Mouse (Mus musculus): ENCODE data around the gene Gm20532. TPM values are rescaled to one million over a fixed set of nuclear protein-coding genes. Genes with fewer than 3 reads are reported as not detected.

The Gm20532 gene
- total RNA-seq, 2 experiments from 2014 or later = not detected

DNA sequence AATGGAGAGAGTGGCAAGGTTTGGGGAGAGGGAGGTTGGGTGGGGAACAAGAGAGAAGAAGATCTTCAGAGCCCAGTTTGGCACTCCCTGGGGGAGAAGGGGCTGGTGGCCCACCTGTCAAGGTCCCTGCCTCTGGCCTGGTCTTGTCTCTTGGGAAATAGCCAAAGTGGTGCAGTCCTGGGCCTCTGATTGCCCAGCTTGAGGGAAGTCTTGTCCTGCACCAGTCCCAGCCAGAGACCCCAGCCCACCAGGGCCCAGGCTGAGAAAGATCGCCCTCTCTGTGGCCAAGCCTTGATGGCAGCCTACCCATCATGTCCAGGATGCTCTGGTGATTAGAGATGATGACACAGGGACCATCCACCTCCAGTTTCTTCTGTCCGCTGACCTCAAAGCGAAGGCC is 10.5 kb downstream of the Gm20532 start:
- no peak for DNase-seq

DNA sequence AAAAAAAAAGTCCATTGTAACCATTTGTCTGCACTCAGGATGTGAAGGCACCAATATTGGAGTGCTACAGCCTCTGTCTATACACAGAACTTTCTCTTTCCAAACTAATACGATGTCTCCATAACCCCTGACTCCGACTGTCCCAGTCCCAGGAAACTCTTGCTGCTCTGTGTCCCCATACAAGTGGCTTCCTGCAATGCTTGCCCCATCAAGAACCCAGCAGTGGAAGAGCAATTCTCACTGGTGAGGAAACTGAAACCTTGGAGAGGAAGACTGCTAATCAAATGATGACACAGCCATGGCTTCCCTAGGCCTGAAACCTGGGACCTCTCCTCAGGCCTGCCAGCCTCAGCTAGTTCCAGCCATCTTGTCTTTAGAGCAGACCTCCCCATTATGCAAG is 11.4 kb downstream of the Gm20532 start:
- no peak for DNase-seq

DNA sequence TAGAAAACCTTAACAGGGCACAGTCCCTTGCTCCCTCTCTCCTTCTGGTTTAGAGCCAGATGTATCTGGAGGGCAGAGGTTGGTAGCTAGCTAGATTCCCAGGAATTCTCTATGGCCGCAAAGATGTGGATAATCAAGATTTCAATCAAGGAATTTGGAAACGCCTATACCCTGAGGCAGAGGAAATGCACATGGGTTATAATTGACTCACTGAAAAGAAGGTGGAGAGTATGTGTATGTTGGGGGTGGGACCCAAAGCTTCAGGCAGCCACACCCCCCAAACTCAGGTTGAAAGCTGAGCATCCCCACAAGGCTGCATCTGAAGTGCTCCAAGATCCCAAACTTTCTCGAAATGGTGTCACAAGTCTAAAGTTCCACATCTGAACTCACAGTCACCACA is 12.0 kb downstream of the Gm20532 start:
- no peak for DNase-seq

DNA sequence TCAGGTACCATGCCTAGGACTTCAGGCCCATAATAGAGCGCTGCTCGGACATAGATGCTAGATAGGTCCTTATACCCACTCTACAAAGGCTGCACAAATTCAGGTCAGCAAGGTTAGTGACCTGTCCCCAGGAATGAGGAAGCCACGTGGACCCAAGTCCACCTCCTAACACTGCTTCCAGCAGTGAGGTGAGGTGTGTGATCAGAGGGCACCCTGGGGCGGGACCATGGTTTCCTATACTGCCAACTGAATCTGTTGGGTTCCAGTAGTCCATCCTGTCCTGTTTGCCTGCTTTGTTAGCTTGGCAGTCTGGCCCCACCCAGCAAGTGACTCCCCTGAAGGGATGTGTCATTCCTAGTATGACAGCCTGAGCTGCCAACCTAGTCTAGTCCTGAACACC is 13.5 kb downstream of the Gm20532 start:
- DNase-seq = no peak

DNA sequence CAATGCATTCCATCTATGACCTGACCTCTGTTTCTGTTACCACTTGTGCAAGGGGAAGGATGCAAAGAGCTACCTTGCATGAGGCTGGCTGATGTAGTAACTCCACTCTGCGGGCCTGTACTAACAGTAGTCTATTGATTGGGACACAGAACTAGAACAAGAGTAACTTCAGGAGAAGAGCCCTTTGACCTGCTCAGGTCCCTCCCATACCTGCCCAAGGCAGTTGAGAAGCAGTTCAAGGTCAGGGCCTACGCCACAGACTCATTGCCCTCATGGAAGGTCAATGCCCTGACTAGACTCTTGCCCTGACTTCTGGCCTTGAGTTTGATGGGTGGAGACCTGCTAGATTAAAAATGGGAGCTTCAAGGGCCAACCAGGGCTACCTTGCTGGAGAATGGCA is 14.2 kb downstream of the Gm20532 start:
- DNase-seq = no peak

DNA sequence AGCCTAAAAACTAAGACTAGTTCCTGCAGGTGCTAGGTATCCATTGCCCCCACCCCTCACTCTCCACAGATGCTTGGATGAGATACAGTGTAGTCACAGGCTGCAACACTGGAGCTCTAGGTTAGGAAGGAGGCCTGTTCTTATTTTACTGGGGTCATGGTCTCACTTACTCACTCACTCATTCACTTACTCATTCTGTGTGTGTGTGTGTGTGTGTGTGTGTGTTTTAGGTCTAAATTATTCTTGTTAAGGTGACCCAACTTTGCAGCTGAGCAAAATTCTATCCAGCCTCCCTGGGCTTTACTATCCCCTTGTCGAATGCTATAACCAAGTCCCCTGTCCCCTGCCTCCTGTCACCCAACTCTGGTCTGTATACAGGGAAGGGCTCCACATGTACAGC is 15.2 kb downstream of the Gm20532 start:
- DNase-seq = no peak

DNA sequence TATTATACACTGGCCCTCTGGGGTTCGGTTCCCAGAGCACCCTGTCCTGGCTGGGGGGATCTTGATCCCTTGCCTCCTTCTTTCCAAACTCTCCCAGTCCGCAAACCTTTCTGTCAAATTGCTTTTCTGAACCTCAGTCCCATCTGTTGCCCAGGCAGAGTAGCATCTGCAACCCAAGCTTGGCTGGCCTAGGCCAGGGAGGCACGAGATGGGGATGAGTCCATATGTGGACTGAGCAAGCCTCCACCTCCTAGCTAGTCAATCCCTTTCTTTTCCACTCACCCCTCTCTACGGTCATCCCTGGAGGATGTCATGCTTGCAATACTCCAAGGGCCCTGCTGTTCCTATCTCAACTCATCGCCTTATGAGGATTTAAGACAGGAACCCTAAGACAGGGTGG is 16.2 kb downstream of the Gm20532 start:
- DNase-seq = peak; percentile 20

DNA sequence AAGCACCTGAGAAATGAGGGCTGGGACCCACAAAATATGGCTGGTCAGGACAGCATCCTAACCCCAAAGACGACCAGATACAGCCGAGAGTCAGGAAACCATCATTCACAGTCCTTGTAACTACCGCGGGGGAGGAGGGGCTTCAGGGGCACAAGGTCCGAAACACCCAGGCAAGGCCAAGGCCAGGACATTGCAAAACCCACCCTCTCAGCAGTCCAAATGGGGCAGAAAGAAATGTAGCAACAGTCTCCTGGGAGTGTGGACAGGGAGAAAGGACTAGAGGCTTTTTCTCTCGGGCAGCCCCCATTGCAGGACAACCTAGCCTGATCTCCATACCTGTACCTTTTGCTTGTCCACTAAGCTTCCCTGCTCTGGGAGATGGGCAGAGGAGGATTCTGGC is 16.7 kb downstream of the Gm20532 start:
- DNase-seq = peak; percentile 82

DNA sequence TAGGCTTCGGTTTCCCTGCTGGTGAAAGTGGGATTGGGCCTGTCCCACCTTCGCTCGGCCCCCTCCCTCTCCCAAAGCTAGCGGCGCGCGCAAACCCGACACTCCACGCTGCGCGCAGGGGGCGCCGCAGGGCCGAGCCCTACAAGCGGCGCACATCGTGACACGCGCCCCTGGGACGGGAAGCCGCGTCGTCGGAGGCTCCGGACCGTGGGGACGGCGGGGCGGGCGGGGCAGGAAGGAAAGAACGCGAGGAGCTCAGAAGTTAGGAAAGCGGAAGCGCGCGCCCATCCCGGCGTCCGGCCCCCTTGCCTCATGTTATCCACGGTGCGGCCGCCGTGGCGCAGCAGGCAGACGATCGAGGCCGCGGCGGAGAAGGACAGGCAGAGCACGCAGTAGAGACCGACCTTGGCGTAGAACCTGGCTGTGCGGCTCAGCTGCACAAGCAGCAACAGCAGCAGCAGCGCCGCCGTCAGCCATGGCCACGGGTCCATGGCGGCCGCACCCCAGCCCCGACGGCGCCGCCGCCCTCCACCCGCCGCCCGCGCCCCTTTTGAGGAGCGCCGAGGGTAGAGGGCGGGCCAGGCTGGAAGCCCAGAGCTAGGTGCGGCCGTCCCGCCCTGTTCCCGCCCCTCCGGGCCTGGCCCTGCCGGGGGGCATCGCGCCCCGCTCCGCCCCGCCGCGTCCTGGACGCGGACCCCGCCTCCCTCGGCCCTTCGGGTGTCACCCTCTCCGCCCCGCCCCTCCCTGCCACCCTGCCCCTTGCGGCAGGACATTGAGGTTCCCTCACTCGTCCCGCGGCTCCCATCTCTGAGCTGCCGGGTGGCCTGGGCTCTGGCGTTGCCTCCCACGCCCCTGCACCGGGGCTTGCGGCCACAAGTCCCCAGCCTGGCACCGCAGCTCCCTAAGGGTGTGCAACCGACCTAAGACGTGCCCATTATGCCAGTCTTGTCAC is 17.6 kb downstream of the Gm20532 start, which contains the start of gene Agpat2:
TSS of gene Agpat2 (minus strand) at position 698 of the 952 bp plus-strand sequence.
- peak; percentile 95 for DNase-seq

DNA sequence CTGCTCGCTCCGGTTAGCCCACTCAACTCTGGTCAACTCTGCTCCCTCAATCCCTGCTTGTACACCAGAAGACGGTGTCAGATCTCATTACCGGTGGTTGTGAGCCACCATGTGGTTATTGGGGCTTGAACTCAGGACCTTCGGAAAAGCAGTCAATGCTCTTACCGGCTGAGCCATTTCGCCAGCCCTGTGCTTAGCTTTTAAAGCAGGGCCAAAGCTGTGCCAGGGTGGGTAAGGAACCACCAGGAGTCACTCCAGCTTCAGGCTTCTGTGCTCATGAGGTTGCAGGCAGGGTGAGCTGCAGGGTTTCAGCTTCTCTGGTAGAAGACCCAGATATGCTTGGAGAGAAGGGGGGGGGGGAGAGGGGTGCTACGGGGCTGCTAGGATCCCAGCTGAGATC is 18.9 kb downstream of the Gm20532 start:
- peak; percentile 19 for DNase-seq

DNA sequence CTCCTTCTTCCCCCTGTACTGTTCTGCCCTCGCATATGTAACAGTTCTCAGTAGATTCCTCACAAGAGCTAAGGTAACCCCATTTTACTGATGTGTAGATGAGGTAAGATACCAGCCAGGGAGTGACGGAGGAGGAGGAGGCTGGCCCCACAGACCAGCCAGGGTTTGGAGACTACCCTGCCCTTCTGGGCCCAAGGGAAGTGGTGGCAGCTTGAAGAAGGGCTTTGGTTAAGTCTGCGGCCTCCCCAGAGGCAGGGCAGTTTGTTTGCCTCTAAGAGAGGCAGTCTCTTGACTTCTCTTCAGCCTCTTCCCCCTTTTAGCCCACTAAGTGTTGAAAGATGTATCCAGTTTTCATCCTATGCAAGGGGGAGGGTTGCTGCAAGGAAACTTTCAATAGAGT is 20.1 kb downstream of the Gm20532 start:
- peak; percentile 39 for DNase-seq

DNA sequence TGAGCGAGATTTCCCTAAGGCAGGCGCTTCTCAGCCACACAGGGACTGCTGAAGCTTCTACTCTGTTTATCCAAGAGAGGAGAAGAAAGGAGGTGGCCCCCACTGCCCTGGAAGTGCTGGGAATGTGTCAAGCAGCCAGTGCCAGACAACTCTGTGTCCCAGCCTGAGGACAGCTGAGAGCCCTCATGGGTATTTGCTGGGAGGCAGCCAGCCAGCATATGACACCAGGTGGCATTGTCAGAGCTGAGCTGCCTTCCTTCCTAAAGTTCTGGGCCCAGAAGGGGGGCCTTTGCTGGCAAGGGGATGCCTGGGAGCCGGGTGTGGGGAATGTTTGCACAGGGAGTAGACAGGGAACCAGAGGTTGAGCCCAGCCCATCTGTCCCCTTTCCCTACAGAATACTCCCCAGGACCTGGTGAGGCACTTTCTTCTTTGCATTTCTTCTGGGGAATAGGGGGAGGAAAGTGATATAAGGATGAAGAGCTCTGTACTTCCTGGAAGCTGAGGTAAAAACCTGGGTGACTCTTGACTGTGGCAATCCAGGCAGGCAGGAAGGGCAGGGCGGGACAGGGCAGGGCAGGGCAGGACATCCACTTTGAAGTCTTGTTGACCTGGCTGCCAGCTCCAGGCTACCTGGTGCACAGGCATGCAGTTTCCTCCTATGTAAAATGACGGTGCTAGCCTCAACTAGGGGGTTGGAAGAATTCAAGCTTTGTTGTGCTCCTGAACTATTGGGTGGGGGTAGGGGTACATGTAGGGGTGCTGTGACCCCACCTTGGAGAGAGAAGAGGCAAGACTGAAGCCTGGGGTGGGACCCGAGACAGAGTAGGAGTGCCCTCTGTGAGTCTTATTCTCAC is 20.8 kb downstream of the Gm20532 start:
- DNase-seq = peak; percentile 68

DNA sequence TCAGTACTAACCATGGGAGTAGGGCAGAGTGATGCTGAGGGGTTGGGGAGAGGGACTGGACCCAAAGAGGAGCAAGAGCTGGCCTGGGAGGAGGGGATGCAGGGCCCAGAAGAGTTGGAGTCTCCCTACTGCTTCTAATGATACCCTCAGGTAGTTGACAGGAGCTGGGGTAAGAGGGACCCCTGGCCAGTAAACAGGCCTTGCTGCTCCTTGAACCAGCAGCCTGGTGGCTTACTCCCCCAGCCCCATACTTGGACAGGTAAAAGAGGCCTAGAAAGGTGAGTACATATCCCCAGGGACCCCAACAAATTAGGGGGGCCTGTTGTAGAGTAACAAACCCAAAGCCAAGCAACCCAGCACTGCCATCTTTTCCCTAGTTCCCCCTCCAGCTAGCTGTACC is 22.3 kb downstream of the Gm20532 start:
- no peak for DNase-seq

DNA sequence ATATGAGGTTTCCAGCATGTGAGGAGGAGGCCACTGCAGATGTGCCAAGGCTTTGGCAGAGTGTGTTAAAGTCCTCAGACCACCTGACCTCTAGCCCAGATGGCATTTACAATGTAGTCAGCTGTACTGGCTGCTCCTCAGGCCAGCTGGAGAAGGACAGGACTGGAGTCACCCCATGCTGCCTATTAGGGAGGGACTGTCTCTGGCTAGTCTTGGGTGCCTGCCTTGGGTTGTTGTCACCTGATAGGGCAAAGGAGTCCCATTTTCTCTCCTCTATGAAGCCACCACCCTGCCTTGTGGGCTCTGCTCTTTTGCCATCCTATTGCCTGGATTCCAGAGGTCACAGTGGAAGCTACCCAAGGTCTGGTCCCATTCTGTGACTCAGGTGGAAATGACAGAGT is 22.8 kb downstream of the Gm20532 start:
- peak; percentile 70 for DNase-seq

DNA sequence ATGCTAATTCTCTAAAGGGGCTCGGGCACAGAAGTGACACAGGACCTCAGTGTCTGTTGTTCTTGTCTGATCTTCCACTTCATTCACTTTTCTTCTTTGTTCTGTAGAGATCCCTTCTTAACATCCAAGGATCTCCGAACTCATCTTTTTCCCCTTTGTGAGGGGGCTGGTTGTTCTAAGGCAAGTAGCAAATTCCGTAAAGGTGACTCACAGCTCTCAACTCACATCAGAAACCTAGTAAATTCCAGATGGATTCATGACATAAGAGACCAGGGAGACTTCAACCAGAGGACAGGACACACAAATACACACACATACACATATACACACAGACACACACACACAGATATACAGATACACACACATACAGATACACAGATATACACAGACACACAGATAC is 24.1 kb downstream of the Gm20532 start:
- no peak for DNase-seq

DNA sequence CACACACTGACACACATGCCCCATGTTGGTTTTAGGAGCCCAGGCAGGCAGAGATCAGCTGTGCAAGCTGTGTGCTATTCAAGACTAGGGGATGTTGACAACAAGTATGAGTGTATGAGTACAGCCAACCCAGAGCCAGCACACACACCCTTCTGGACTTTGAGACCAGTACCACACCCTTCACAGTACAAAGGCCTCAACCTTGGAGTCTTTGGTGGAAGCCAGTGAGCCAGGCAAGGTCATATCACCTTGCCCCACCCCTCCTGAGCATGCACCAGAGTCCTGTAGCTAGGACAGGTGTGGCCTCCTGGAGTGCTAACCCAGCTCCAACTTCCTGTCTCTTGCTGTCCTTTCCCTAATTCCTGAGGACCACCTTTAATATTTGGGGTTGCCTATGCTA is 24.6 kb downstream of the Gm20532 start:
- no peak for DNase-seq

DNA sequence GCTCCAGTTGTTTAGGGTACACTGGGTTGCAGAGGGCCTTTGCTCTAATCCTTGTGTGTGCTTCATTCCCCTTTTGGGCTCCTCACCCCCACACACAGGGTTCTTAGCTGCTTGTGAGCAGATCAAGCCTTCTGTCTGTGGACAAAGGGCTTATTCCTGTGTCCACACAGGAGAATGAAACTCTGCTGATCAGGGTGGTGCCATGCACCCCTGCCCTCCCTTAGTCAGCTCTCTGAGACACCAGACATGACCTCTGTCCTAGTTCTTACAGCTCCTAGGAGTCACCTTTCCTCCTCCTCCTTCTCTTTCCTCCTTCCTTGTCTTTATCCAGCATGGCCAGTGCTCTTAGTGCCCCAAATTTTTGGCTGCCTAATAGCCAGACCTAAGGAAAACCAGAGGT is 25.5 kb downstream of the Gm20532 start:
- no peak for DNase-seq

DNA sequence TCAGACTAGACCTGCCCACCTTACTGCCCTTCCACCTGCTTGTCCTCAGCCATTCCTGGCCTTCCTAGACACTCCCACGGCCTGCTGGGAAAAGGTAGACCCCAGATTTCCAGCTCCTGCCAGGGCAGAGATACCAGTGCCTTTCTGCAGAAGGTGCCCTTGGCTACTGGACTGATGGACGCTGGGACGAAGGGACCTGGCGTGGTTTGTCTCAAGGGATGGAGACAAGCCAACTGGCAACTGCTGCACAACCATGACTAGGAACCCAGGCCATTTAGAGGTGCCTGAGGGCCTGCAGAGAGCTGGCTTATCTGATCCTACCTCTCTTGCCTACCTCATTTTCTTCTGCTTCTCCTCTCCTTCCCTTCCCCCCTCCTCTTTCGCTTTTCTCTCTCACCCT is 28.5 kb downstream of the Gm20532 start:
- peak; percentile 60 for DNase-seq

DNA sequence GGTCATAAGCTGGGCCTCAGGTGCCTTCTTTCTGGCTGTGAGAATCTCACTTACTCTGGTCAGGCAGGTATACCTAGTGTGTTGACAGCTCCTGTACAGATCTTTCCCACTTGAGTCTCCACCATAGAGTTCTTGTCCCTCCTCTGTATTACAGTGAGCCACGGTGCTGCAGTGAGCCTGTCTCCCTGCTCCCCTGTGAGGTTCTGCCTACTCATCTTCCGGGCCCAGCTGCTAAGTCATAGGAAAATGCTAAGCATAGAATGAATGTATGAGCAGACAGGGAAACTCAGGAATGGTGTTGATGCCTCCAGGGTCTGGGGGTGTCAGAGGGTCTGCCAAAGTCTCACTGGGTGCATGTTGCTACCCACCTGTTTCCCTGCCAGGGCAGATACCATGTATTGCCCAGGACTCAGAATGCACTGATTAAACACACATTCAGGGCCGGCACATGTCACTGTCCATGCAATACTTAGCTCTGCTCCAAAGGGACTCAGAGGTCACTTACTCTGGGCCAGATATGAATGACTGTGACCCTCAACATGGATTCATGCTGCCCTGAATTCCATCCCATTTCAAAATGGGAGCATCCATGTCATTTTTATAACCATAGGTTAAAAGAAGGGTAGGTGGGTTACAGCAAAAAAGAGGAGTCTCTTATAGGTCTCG is 29.2 kb downstream of the Gm20532 start:
- DNase-seq = no peak

DNA sequence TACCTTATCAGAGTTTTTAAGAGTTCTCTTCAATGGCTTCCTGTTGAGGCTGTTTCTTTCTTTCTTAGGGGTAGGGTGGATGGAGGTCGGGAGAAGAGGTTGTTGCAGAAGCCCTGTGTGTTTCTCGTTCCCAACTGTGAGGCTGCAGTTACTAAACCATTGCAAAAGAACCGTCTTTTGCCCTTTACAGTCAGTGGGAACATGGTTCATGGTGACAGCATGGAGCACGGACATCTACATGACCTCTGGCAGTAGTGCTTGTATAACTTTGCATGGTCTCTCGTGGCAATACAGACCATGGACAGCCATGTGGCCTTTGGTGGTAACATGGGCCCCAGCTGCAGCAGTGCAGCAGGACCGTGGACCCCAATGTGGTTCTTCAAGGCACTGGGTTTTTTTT is 30.9 kb downstream of the Gm20532 start:
- DNase-seq = no peak

DNA sequence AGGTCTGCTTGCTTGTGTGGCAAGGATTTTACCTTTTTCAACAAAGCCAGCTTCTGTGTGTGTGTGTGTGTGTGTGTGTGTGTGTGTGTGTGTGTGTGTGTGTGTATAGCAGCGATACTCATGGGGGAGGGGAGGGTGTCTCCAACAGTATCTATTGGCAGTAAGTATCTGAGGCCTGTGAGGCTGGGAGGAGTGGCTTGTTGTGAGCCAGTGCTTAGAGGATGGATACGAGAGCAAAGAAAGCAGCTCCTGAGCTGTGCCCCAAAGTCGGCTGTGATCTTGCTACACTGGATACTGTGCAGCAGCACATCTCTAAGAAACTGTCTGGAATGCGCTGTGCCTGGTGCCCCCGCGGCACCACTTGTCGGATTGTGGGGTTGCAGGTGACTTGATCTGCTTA is 31.5 kb downstream of the Gm20532 start:
- no peak for DNase-seq

DNA sequence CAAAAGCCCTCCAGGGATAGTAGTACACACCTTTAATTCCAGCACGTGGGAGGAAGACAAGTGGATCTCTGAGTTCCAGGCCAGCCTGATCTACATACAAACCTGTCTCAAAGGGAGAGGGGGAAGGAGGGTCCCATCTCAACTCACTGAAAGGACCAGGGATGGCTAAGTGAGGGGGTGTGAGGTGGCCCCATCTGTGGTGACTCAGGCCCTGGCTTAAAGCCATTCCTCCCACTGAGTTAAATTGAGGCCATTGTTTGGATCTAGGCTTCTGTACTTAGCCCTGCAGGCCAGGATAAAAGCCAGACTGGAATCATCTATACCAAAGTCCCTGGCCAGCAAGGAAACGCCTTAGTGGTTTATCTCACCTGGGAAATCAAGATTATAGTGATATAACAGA is 34.8 kb downstream of the Gm20532 start:
- no peak for DNase-seq

DNA sequence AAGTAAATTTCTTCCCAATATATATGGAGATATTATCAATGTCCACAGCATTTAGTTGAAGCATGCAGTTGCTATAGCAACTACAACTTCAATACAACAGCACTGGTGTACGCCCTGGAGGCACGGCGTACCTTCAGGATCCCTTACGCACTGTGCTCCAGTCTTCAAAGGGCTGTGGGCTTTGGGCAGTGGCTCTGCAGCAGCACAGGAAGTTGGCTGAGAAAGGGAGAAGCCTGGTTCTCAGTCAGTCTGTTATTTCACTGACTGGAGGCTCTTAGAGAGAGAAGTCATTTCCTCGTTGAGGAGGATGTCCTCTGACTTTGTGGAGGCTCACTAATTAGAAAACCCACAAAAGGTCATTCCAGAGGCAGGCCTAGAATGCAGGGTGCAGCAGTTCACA is 36.5 kb downstream of the Gm20532 start:
- DNase-seq = no peak
